Mouse (Mus musculus): ENCODE measurements around the gene Them4.

Them4 gene

DNA sequence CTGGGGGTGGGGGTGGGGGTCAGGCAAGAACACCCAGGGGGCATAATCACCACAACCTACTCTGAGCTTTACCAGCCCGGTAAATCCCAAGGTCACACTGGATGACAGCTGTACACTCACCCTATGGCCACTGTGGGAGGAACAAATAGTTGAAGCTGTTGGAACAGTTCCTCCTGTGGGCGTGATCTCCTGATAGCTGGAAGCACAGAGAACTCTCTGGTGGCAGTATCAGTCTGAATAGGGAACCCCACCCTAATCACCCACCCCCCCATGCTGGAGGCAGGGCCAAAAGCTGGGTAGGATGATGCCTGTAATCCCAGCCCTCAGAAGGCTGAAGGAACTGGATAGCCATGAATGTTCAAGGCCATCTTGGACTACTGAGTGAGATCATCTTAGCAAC is 59.8 kb downstream of the Them4 start:
- DNase-seq = no peak

DNA sequence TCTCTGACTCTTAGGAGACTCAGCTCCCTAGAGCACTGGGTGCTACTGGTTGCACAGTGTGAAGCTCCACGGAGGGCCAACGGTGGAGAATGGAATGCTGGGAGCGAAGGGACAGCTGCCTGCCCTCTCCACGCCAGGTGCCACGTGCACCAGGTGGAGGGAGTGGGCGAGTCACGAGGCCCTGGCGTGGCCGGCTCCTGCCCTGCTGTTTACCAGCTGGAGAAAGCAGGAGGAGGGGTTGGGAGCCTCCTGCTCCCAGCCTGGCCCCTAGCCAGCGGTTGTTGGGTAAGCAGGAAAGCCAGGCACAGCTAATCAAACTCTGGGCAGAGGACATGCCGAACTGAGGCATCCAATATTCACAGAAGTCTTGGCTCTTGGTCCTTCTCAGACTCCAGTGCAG is 61.7 kb downstream of the Them4 start:
- peak in 1 of 2 experiments; percentile 26 for DNase-seq

DNA sequence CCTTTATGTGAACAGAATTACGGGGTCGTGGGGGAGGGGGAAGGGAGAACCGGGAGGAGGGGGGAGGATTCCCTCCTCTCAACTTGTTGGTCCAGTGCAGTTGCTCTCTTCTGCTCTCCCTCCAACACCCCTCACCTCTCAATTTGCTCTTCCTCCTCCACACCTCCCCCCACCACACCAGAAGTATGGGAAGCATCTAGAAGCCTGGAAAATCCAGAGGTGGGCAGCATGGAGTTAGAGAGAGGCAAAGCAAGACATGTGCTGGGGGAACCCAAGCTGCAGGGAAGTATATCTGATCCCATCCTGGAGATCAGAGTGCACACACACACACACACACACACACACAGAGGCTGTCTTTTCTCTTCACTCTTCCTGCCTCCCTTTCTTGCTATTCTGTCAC is 62.1 kb downstream of the Them4 start:
- DNase-seq = no peak

- peak in 1 of 2 experiments; percentile 35 for DNase-seq
These were observed 62.8 kb downstream of the Them4 start, which contains the start of gene Rorc for GRCm38 (mm10) chr3:94372641-94373040. Gene Rorc, plus strand, starts transcription at chr3:94372794.

- DNase-seq = peak in 1 of 2 experiments; percentile 50
These were observed 63.2 kb downstream of the Them4 start for GRCm38 (mm10) chr3:94373090-94373489.

DNA sequence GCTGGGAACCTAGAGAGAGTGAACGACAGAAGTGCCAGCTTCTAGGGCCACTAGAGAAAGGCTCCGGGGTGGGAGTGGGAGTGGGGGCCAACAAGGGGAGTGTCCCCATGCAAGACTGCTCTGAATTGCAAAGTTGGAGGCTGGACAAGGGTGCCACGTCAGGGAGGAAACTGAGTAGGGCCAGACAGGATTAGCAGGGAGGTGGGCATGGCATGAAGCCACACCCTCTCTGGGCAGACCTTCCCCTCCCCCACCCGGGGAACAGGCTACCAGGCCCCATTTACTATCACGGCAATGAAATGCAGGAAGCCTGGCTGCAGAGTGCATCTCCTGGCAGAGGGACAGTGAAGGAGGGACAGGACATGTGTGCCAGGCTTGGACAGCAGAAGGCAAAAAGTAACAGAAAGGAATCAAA is 63.7 kb downstream of the Them4 start:
- peak; percentile 49 to 68 for DNase-seq

DNA sequence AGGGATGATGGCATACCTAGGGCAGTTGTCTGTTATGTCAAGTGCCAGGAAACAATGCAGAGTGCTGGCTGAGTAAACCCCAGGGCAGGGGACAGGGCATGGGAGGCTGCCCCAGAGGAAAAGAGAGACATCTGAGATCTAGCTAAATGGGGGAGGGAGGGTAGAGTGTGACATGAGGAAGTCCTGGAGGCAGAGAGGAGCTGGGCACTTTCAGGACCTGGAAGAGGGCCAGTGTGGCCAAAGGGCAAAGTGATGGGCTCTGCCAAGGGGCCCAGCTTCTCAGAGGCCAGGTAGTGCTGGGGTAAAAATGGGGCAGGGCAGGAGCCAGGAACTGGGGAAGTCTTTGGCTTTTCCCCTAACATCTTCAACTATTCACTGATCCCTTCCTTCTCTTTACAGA is 64.7 kb downstream of the Them4 start:
- peak in 1 of 2 experiments; percentile 42 for DNase-seq

DNA sequence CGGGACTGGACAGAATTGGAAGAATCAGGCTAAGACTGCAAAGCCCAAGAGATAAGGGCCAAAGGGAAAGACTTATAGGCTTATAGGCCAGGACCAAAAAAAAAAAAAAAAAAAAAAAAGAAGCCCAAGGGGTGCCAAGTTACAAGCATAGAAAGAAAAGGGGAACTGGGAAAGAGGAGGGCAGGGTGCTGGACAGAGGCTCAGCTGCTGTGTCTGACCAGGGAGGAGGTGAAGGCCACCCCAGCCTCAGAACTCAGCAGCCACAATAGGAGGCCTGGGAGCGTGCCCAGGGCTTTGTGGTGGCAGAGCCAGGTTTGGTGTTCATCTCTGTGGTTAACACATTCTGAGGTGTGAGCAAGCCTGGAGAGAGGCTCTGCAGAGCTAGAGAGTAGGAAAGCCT is 65.3 kb downstream of the Them4 start:
- peak in 1 of 2 experiments; percentile 57 for DNase-seq

- peak; percentile 72 to 84 for DNase-seq
These were observed 66.0 kb downstream of the Them4 start for GRCm38 (mm10) chr3:94375861-94376260.

- DNase-seq = peak; percentile 96 to 98
These were observed 67.4 kb downstream of the Them4 start for GRCm38 (mm10) chr3:94377028-94377923.

DNA sequence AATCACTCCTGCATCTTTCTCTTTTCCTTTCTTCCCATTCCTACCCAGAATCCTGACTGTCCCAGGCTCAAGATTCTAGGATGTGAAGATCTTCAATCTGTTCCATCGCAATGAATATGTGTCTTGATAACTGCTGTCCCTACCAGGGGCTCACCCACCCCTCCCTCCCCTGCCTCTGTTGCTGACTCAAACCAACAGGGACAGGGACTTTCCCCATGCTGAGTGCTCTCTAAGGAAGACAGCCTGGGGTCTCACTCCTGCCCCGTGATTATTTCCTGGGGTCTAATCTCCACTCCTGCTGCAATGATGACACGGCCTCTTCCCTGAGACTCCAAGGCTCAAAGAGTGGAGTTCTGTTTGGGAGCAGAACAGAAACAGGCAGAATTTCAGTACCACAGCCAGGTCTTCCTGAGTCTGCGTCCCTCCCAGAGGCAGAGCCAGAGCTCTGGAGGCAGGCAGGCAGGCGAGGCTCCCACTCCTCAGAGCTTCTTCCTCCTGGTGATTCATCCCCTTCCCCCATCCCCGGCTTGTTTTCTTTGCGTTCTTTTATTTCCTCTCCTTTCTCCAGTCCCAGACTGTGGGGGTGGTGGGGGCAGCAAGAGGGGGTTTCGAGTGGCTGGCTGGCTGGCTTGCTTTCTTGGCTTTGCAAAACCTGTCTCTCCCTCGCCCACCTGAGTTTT is 70.1 kb downstream of the Them4 start:
- DNase-seq = peak; percentile 30 to 31

Measured in thymus, postnatal 36 days (tissue).